Mouse (Mus musculus): Measurements from ENCODE around the gene Gm21915.

DNA sequence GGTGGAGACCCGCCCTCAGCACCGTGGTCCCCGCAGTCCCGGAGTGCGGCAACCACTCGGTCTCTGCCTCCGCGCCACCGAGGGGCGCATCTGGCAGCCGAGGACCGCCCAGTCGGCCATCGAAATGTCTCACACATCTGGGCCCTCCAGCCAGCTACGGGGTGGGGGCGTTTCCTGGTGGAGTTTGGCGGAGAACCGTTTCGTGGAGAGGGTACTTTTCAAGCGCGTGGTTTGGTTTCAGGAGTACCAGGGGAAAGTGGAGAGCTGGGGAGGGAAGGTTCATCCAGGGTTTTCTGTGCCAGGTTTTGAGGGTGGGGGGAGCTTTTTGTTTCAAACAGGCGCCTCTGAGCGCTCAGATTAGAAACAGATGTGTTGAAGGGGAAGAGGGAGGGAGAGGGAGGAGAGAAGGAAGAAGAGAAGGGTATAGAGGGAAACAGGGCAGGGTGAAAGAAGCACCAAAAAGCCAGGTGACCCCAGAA lies 16.0 kb downstream of the Gm21915 start:
- TF ChIP-seq CTCF (IDR thresholded peaks at IDR 0.05; ENCODE audit: borderline replicate concordance, extremely low read depth, insufficient read depth, insufficient read length) (no peak), POLR2A (IDR thresholded peaks at IDR 0.05; ENCODE audit: borderline replicate concordance, extremely low read depth, insufficient read depth, insufficient read length, poor library complexity, severe bottlenecking) (no peak; the same call in 1 of the 2 replicates)

All from brain, embryonic 14.5 days (tissue).